Mouse (Mus musculus): ENCODE results near the gene Gm42957.
"Not testable (repeated sequence)": the region's sequence is repeated elsewhere in the genome, so short reads cannot be mapped to it uniquely, and the experiment has no call there.

Gene Gm42957

GRCm38 (mm10) chr3:96623201-96623600 is 12.1 kb upstream of the Gm42957 start:
- in situ Hi-C loops (cut with MboI, MseI), result no loop called here

GRCm38 (mm10) chr3:96629729-96630600 is 5.3 kb upstream of the Gm42957 start, which contains the start of gene Rbm8a:
Gene Rbm8a (plus strand): TSS chr3:96629933.
- in situ Hi-C loops (cut with MboI, MseI), result no loop called here

- in situ Hi-C loops (cut with MboI, MseI), result no loop called here
These were observed 3.2 kb upstream of the Gm42957 start for GRCm38 (mm10) chr3:96632058-96632457.

GRCm38 (mm10) chr3:96634015-96634414 is 1.3 kb upstream of the Gm42957 start:
- in situ Hi-C loops (cut with MboI, MseI), result no loop called here

- in situ Hi-C loops (cut with MboI, MseI), result no loop called here
These were observed 632 bp downstream of the Gm42957 start for GRCm38 (mm10) chr3:96635906-96636305.

- in situ Hi-C loops (cut with MboI, MseI), result no loop called here
These were observed 1.2 kb downstream of the Gm42957 start for GRCm38 (mm10) chr3:96636448-96636847.

- in situ Hi-C loops (cut with MboI, MseI), result no loop called here
These were observed 3.9 kb downstream of the Gm42957 start for GRCm38 (mm10) chr3:96639219-96639618.

GRCm38 (mm10) chr3:96645018-96645649 is 9.9 kb downstream of the Gm42957 start, which contains the start of gene Itga10:
Gene Itga10 (plus strand): TSS chr3:96645584.
- in situ Hi-C loops (cut with MboI, MseI), result no loop called here

GRCm38 (mm10) chr3:96647365-96647764 is 12.1 kb downstream of the Gm42957 start:
- in situ Hi-C loops (cut with MboI, MseI), result no loop called here

- in situ Hi-C loops (cut with MboI, MseI), result no loop called here
These were observed 25.6 kb downstream of the Gm42957 start for GRCm38 (mm10) chr3:96660901-96661300.

GRCm38 (mm10) chr3:96662731-96663316 is 27.6 kb downstream of the Gm42957 start:
- in situ Hi-C loops (cut with MboI, MseI), result no loop called here

- in situ Hi-C loops (cut with MboI, MseI), result no loop called here
These were observed 28.4 kb downstream of the Gm42957 start for GRCm38 (mm10) chr3:96663432-96664239.

GRCm38 (mm10) chr3:96665732-96666363 is 30.6 kb downstream of the Gm42957 start:
- in situ Hi-C loops (cut with MboI, MseI), result not testable (repeated sequence)

- in situ Hi-C loops (cut with MboI, MseI), result no loop called here
These were observed 31.6 kb downstream of the Gm42957 start for GRCm38 (mm10) chr3:96666916-96667315.

GRCm38 (mm10) chr3:96667316-96667715 is 32.0 kb downstream of the Gm42957 start:
- in situ Hi-C loops (cut with MboI, MseI), result no loop called here

GRCm38 (mm10) chr3:96668424-96669067 is 33.3 kb downstream of the Gm42957 start:
- in situ Hi-C loops (cut with MboI, MseI), result no loop called here

GRCm38 (mm10) chr3:96669727-96670468 is 34.6 kb downstream of the Gm42957 start, which contains the start of gene Ankrd35:
Gene Ankrd35 (plus strand): TSS chr3:96670131.
- in situ Hi-C loops (cut with MboI, MseI), result no loop called here

- in situ Hi-C loops (cut with MboI, MseI), result no loop called here
These were observed 36.2 kb downstream of the Gm42957 start for GRCm38 (mm10) chr3:96671519-96671918.

GRCm38 (mm10) chr3:96673514-96673913 is 38.2 kb downstream of the Gm42957 start:
- in situ Hi-C loops (cut with MboI, MseI), result no loop called here

- in situ Hi-C loops (cut with MboI, MseI), result no loop called here
These were observed 39.2 kb downstream of the Gm42957 start for GRCm38 (mm10) chr3:96674442-96674841.

Measured in T-helper 2 cell (primary cell).